Mouse (Mus musculus): ENCODE results near the gene Eif6.

GRCm38 (mm10) chr2:155805231-155805924 is 21.3 kb downstream of the Eif6 start:
- TF ChIP-seq HCFC1 (IDR thresholded peaks at IDR 0.05; ENCODE audit: borderline replicate concordance, insufficient read depth, low read length) (no peak), ZNF384 (IDR thresholded peaks at IDR 0.05; ENCODE audit: low read depth, low read length) (no peak), ZC3H11A (IDR thresholded peaks at IDR 0.05; ENCODE audit: borderline replicate concordance, low read depth, low read length) (no peak), MAFK (IDR thresholded peaks at IDR 0.05; ENCODE audit: insufficient read depth, low read depth, low read length) (no peak)

Measured in ES-E14 (cell line).